Mouse (Mus musculus): ENCODE measurements around the gene 1110051M20Rik.

The 1110051M20Rik gene

DNA sequence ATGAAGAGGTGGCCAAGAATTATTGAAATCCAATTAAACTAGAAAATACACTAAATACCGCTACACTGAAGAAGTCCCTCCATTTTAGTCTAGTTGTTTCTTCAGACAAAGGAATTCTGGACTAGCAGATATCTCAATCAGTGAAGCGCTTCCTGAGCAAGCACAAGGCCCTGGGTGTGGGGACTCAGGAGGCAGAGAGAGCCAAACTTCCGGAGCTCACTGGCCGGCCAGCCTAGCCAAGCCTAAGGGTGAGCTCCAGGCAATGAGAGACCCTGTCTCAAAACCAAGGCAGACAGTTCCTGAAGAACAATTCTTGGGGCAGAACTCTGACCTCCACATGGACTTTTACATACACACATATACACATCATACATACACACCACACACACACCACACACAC lies 95.6 kb downstream of the 1110051M20Rik start:
- no peak for DNase-seq (ENCODE audit: low read depth, low spot score)

DNA sequence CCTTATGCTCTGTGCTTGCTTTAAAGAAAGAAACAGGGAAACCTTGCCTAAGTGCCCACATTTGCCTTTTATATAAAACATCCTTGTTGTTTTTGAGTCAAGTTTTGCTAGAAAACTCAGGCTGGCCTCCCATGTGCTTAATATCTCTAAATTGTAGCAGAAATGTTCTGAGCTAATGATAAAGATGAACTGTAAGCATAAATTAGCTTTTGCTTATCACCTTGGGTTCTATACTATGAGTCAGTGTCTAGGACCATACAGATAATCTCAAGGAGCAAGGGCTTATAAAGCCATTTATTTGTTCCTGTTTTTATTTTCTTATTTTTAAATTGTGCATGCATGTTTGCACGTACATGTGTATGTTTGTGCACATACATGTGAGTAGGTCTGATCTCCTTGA lies 98.9 kb downstream of the 1110051M20Rik start:
- no peak for DNase-seq (ENCODE audit: low read depth, low spot score)

DNA sequence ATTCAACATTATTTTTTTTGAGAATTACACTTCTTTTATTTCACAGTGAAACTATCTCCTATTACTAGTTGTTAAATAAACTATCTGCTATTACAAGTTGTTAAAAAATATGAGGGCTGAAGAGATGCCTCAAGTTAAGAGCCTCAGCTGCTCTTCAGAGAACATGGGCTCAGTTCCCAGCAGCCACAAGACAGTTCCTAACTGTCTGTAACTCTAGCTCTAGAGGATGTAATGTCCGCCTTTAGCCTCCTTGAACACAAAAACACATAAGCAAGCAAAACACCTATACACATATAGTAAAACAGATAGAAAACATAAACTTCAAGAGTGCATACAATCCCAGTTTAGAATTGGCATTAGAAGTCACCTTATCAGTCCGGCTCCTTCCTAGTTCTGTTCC lies 104.9 kb downstream of the 1110051M20Rik start:
- DNase-seq (ENCODE audit: low read depth, low spot score), result no peak

DNA sequence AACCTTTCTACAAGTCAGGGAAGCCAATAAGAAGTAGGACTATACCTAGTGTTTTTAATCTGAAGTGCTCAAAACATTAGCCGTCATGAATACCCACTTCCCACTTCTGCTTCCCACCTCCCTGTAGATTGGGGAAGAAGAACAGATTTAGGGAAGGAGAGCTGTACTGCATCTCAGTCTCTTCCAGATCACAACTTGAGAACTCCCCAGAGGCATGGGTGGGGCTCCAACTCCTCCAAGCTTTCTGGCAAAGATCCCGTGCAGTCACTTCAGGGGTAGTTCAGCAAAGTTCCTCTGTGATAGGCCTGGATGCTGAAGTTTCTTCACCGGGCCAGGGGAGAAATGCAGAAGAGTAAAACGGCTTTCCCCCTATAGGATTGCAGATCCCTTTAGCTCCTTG lies 109.4 kb downstream of the 1110051M20Rik start:
- no peak for DNase-seq (ENCODE audit: low read depth, low spot score)

DNA sequence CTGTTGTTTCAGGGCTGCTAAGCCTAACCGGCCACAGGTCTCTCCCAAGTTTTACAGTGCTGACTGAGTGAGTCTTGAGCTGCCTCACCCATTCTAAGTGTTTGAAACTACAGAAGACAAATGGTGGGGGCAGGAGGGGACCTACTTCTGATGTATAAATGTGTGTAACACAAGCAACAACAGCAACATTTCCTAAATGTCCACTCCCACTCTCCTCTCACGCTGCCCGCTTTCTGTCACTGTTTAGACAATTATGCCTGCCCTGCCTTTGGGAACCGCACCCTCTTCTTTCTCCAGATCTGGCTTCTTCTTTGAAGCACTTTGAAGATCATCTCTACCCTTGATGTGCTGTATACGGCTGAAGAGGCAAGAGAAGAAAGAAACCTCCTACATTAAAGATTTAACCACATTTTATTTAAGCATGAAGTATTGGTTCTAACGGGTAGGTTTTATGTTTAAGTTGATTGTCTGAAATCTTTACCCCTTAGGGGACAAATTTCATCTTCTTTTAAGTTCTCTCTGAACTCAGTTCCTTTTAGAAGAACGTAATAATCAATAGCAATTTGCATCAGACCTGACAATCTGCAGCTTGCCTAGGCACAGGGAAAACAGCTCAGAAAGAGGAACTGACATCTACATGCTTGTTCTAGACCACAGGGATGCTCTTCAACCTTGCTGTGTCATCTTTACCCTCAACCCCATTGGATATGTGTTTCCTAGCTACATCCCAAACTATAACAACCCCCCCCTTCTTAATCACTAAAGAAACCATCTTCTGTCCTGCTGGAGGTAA lies 113.3 kb downstream of the 1110051M20Rik start:
- no peak for DNase-seq (ENCODE audit: low read depth, low spot score)

DNA sequence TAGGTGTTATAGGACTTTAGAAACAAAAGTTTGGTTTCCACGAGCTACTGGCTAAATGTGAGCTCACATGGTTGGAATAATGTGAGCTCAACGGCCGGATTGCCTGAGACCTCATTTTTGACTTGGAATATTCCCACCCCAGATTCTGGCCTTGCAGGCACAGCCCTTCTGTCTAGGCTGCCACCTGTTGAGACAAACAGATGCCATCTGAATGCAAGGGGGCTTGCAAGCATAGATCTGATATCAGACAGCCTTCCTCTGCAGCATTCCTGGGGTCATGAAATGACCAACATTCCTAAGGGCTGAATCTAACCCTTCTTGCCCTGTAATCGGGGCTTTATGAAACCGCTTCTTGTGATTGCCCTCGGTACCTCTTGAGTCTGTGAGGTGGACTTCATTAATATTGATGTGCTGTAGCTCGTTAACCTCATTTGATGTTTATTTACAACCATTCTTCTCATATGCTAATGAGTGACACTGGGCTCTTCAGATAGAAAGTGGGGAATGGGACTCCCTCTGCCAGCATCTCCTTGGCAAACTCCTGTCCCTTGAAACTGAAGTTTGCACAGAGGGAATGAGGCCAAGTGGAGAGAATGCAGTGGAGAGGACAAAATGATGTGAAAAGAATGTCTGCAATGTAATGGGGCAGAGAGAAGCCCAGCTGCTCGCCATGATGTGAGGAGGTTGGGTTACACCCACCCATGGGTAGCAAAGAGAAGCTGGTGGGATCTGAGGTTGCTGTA lies 114.3 kb downstream of the 1110051M20Rik start:
- no peak for DNase-seq (ENCODE audit: low read depth, low spot score)

DNA sequence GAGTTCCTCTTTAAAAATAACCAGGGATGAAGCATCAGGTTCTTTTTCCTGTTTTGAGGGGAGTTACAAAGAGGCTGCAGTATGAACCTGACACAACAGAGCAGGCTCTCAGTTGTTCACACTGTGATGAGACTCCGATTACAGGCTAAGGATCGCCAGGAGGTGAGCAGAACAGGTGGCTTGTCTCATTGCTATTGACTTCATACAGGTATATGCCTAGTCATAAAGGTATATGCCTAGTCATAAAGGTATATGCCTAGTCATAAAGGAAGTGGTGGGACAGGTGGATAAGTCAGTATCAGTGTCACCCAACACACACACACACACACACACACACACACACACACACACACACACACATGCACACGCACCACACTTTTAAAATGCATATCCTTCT lies 115.8 kb downstream of the 1110051M20Rik start:
- DNase-seq (ENCODE audit: low read depth, low spot score), result no peak

DNA sequence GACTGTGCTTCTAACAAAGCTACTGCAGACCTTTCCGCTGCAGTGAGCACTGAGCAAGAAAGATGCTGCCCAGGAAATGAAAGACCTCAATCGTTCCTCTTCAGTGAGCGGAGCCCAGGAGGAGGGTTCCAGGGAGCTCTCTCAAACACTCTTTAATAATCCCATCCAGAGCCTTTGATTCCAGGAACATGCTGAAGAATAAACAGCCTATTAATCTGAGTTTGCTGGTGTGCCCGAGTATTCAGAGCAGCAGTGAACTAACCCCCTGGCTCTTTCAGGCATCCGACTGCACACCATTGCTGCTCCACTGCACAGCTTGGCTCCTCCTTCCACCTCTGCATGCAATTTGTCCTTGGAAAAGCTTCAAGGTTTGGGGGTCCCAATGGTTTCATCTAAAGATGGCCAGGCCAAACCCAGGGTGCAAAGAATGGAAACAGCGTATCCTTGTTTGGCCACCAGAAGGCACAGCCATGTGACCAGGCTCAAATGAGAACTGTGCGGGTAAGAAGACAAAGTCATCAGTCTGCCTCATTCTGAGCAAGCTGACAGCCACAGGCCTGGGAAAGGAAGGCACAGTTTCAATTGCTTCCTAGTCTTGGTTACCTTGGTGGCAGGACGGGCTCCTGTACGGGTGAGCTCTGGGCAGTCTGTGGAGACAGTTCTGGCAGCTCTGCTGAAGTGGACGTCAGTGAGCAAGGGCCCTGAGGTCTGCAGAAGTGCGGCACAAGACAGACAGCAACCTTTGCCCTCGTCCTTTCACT lies 116.4 kb downstream of the 1110051M20Rik start:
- no peak for DNase-seq (ENCODE audit: low read depth, low spot score)

DNA sequence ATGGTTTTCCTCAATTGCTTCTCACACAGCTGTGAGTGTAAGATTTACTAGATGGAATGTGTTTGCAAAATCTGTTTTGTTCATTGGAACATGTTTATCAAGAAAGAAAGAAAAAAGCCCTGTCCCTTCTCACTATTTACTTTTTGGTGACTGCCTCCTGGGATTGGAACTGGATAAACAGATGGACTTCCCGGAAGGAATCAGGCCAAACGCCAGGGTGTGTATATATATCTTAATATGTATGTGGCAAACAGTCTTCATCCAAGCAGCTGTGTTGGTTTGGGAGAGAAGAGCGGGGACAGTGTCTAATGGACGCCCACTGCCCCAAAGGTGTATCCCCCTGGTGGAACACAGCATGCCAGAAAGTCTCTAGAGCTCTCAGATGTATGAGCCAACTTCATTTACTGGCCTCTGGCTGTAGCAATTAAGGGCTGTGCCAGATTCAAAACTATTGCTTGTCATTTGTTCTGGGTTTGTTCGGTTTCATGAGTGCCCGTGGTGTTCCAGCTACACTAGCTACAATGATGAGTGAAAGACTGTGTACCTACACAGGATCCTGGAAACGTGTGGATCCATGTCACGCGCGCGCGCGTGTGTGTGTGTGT lies 117.7 kb downstream of the 1110051M20Rik start:
- DNase-seq (ENCODE audit: low read depth, low spot score), result no peak

DNA sequence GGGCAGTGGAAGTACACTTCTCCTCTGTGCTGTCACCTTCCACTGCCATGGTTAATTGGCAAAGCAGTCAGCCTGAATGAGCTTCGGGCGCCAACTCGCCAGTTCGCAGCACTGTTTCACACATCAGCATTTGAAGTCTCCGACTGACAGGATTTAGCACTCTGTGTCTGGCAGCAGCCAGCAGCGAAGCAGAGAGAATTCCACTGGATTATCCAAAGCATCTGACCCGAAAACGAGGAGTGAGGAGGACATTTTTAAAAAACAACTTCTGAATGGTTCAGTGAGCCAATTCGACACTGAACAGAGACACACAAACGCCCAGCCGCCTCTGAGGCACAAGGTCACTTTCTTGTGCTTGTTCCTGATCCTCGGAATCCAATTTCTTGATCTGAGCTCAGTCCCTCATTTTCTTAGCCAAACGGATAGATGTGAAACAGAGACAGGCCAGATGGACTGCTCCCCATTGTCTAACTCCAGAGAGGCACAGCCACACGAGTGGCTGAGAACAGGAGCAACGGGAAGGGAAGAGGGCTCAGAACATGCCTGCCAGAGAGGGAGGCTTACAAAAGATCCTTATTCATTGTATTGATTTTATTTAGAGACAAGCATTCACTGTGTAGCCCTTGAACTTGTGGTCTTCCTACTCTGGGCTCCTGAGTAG lies 119.6 kb downstream of the 1110051M20Rik start:
- DNase-seq (ENCODE audit: low read depth, low spot score), result no peak

DNA sequence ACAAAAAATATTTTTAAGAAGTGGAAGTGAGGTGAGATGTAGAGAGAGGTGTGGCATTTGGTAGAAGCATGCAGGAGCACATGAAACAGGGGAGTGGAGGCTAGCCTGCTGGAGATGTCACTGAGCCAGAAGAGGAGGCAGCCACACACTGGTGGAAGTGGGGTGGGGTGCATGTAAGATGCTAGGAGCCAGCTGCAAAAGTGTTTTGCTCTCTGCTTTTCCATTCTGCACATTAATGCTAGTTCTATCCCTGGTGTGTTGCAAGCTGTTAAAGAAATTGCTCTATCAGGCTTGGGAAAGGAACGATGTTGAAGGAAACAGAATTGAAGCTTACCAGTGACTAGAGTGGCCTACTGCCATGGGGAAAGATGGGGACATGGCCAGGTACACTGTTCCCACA lies 120.2 kb downstream of the 1110051M20Rik start:
- no peak for DNase-seq (ENCODE audit: low read depth, low spot score)

DNA sequence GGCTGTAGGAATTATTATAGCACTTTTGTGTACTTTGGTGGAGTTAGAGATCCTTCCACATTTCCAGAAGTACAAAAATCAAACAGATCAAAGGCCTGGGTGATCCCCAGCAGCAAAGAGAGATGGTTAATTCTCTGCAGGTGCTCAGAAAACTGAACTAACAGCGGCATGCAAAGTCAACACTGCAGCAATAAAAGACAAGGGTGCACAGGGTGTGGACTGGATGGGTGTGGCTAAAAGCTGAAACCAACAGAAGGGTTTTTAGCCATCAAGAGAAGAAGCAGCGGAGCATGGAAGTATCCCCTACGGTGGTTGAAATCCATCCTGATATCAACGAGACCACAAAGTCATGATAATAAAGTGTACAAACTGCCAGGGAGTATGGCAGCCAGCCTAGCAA lies 122.0 kb downstream of the 1110051M20Rik start:
- DNase-seq (ENCODE audit: low read depth, low spot score), result no peak

DNA sequence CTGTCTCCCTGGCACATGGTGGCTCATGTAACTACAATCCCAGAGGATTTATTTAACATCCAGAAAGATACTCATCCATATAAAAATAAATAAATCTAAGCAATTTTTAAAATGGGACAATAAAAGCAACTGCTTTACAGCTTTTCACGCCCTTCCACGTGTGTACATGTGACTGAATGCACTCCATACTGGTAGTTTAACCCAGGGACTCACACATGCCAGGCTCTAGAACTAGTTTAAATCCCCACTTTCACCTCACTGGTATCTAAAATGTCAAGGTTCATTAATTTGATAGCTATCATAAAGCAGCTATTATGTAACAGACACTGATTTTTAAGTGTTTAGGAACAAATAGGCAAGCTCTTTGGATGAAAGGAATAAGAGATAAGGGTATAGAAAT lies 122.6 kb downstream of the 1110051M20Rik start:
- DNase-seq (ENCODE audit: low read depth, low spot score), result no peak

DNA sequence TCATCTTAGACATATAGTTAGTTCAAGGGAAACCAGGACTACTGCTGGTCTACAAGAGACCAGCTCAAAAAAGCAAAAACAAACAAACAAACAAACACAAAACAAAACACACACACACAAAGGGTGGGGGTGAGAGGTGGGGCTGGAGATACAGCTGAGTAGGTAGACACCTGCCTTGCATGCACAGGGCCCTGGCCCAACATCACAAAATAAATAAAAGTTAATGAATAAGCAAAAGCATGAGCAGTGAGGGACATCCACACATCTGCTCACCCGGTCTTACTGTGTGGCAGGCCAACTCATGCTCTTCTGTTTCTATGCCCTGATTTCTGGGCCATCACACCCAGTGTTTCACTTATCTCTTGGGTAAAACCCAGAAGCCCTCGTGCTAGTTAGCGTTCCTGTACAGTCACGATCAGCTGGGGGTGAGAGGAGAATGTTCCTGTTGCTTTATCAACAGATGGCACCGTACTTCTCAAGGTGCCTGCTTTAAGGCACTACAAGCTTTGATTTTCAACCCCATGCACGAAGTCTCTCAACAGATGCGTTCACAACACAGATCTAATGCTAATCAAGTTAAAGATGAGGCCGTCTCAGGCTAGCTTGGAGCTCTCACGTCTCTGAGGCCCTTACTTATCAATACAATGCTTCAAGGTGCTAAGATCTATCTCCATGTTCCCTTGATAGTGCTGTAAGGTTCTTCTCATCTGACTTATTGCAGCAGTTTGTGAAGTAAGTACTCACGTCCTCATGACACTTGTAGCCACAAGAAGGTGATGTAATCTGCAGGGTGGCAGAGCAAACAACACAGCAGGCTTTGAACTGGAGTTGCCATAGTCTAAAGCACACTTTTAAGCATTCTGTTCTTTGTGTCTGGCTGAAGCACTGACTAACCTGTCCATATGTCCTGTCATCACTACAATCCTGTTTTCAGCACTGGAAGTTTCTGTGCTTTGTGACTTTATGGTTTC lies 123.7 kb downstream of the 1110051M20Rik start:
- DNase-seq (ENCODE audit: low read depth, low spot score), result no peak

DNA sequence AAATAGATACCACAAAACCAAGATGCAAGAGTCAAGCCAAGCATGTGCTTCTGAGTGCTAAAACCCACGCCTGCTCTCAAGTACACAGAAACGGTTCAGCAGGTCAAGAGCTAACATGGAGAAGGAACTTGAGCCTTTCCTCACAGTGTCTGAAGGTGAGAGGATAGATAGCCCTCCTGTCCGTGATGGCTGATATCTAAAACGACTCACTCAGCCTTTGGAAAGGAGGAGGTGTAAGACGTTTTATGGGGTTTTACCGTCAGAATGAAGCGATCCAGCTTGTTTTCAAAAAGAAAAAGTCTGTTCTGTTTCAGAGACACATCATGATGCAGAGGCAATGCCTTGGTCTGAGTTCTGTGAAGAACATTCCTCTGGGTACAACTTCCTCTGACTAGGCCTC lies 130.3 kb downstream of the 1110051M20Rik start:
- DNase-seq (ENCODE audit: low read depth, low spot score), result no peak

DNA sequence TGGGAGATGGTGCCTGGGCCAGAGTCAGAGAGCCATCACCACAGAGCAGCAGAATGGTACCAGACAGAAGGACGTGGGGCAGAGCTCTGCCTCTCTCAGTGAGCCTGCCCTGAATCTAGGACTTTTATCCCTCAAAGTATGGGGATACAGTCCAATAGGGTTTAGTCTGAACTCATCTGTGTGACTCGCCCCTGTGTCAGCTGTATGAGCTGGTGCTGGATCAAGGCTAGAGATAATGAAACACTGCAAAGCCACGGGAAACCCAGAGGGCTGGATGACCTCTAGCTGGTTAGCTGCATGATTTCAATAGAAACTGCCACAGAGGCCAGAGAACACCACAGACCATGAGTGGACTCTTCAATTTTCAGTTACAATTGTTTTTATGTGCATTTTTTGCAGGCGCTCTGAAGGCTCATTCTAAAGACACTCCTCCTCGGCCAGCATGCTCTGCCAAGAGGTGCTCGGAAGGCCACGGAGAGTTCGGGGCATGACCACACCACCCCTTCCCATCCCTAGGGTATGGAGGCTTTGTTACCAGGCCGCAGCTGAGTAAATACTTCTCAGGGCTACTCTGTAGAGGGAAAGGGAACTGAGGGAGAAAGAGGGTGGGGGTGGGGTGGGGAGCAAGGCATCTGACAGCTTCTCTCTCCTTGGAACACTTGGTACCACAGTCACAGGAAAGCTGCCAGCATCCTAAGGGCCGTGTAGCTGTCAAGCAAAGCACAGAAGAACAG lies 131.8 kb downstream of the 1110051M20Rik start:
- DNase-seq (ENCODE audit: low read depth, low spot score), result no peak

DNA sequence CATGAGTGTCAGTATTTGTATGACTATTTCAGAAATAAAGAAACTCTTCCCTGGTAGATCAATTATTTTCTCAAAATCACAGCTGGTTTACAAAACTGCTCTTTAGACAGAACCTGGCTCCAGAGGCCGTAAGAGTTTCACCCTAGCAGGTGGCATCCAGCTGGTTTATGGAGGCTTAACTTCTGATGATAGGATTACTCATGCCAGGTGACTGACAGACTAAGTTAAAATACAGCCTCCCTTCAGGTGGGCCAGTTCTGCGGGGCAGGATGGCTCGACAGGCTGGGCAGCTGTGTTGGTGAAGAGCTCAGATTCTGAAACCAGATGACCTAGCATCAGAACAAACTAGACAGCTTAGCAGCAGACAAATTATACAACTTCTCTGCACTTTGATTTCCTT lies 135.0 kb downstream of the 1110051M20Rik start:
- no peak for DNase-seq (ENCODE audit: low read depth, low spot score)

DNA sequence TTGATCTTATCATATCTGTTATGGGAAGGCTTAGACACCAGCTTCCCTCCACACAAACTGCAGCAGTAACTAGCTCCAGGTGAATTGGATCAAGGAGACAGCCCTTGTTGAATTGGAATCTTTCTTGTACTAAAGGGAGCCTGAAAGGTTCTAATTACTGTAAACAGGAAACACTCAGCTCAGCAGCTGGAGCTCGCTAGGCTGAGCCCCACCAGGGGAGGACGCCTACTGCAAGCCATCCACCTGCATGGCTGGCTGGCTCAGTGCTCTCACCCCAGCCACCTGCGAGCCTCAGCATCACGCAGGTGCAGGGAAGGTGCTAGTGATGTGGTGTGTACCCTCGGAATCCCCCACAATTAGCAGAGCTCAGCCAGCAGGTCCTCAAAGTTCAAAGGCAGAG lies 135.8 kb downstream of the 1110051M20Rik start:
- peak; percentile 38 for DNase-seq (ENCODE audit: low read depth, low spot score)

DNA sequence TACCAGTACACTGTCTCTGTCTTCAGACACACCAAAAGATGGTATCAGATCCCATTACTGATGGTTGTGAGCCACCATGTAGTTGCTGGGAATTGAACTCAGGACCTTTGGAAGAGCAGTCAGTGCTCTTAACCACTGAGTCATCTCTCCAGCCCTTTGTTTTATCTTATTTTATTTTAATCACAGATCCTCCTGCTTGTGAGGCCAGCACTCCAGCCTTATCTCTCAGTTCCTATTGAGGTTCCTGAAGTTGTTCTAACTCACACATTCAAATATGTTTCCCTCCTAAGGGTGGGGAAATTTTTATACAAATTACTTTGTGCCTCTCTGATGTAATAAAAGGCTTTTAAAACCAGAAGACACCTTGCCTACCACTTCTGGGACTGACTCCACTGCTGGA lies 137.9 kb downstream of the 1110051M20Rik start:
- DNase-seq (ENCODE audit: low read depth, low spot score), result no peak

DNA sequence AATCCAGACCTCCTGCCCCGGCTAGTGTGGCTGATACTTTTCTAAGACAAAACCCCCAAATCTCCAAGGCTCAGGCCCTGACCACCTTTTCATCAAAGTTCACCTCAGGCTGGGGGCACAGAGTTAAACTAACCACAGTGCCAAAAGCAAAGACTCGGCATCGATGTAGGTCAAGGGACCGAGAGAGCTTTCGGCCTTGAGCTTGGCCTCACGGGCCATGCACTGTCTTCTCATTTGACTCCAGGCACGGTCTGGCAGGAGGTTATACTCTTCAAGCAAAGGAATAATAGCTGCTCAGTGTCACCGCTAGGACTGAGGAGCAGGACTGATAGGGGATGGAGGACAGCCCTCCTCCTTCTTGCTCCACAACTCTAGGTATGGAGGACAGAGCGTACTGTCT lies 138.6 kb downstream of the 1110051M20Rik start:
- DNase-seq (ENCODE audit: low read depth, low spot score), result no peak

Measured in R1 (cell line).